8 mouse cellular contexts compared by ENCODE assay signal in genomic region chr5:121544910-121545792, GRCm38 (mm10). TPM values are rescaled to one million over a fixed set of nuclear protein-coding genes. Genes with fewer than 3 reads are reported as not detected.
DNase-seq lines count a peak whose midpoint lies in the region; ATAC-seq and TF ChIP-seq lines count a peak whose summit lies in the region.
"Had no signal": no experiment of that assay in that cellular context is flagged by ENCODE, and none has a peak within 500 bp of the region (broad histone marks: within the 10 kb centered on the region; RNA-seq: fewer than 3 reads in every experiment).

TSS of gene Adam1a (minus strand) at chr5:121545482.
TSS of gene Gm42878 (minus strand) at chr5:121545482.

- peak within 1 kb of the TSS; percentile 97 for H3K9ac ChIP-seq in forebrain, postnatal 0 days
- peak within 1 kb of the TSS; percentile 99 for H3K9ac ChIP-seq in kidney, embryonic 14.5 days (ENCODE audit: low read depth, low read length)
- peak within 1 kb of the TSS; percentile 95 for H3K9ac ChIP-seq in stomach, embryonic 15.5 days

- H3K36me3 ChIP-seq in forebrain, postnatal 0 days (ENCODE audit: insufficient read depth): no peaks in the 10 kb centered on the region
- H3K36me3 ChIP-seq in kidney, embryonic 14.5 days (ENCODE audit: control insufficient read depth, insufficient read depth, low read length): no peaks in the 10 kb centered on the region
- H3K36me3 ChIP-seq in stomach, embryonic 15.5 days: no peaks in the 10 kb centered on the region

- H3K4me3 ChIP-seq in forebrain, postnatal 0 days (ENCODE audit: low read depth, low read length): peak within 1 kb of the TSS; percentile 98
- peak within 1 kb of the TSS; percentile 100 for H3K4me3 ChIP-seq in kidney, embryonic 14.5 days (ENCODE audit: low read length)
- peak within 1 kb of the TSS; percentile 99 for H3K4me3 ChIP-seq in stomach, embryonic 15.5 days (replicated peaks)

- peak within 1 kb of the TSS; percentile 90 for H3K4me2 ChIP-seq in forebrain, postnatal 0 days (ENCODE audit: low read depth)
- peak within 1 kb of the TSS; percentile 93 for H3K4me2 ChIP-seq in kidney, embryonic 14.5 days (replicated peaks; ENCODE audit: low read depth, low read length)
- peak within 1 kb of the TSS; percentile 78 for H3K4me2 ChIP-seq in stomach, embryonic 15.5 days

- H3K27me3 ChIP-seq in forebrain, postnatal 0 days (ENCODE audit: insufficient read depth, low read length): no peaks in the 10 kb centered on the region
- H3K27me3 ChIP-seq in kidney, embryonic 14.5 days (ENCODE audit: control insufficient read depth, insufficient read depth, low read length): no peaks in the 10 kb centered on the region
- no peaks in the 10 kb centered on the region for H3K27me3 ChIP-seq in stomach, embryonic 15.5 days (replicated peaks)

- WGBS in forebrain, postnatal 0 days: 3% methylated on average over 78 of the region's 97 CpGs
- 1% methylated on average over 54 of the region's 97 CpGs for WGBS in kidney, embryonic 14.5 days
- 1% methylated on average over 48 of the region's 97 CpGs for WGBS in stomach, embryonic 15.5 days

- H3K27ac ChIP-seq in forebrain, postnatal 0 days (ENCODE audit: low read depth, low read length): peak within 1 kb of the TSS; percentile 99
- peak within 1 kb of the TSS; percentile 89 for H3K27ac ChIP-seq in kidney, embryonic 14.5 days (ENCODE audit: low read depth, low read length)
- peak within 1 kb of the TSS; percentile 94 for H3K27ac ChIP-seq in stomach, embryonic 15.5 days

- TF ChIP-seq CTCF in forebrain, postnatal 0 days (IDR thresholded peaks at IDR 0.05; ENCODE audit: low read depth): no peak

- DNase-seq in ovary, postnatal 10 days (ENCODE audit: low spot score): peak; percentile 22
- DNase-seq in ovary, adult 18-20 months (ENCODE audit: low spot score): no peak
- peak; percentile 50 for DNase-seq in adrenal gland, postnatal 25 days
- peak; percentile 14 for DNase-seq in forebrain, postnatal 0 days

- ATAC-seq in forebrain, postnatal 0 days: peak; percentile 73
- ATAC-seq in kidney, embryonic 14.5 days (ENCODE audit: low FRiP score, low TSS enrichment): peak; percentile 30
- ATAC-seq in megakaryocyte, adult 5-6 weeks (ENCODE audit: poor library complexity, severe bottlenecking): peak; percentile 48
- peak; percentile 55 for ATAC-seq in stomach, embryonic 15.5 days (ENCODE audit: insufficient read depth, low FRiP score, low read depth)

- H3K4me1 ChIP-seq in forebrain, postnatal 0 days (ENCODE audit: insufficient read depth): peaks cover 10% of the 10 kb centered on the region
- peaks cover 16% of the 10 kb centered on the region for H3K4me1 ChIP-seq in kidney, embryonic 14.5 days (ENCODE audit: control insufficient read depth, insufficient read depth, low read length)
- H3K4me1 ChIP-seq in stomach, embryonic 15.5 days: peaks cover 11% of the 10 kb centered on the region

- H3K9me3 ChIP-seq in forebrain, postnatal 0 days (ENCODE audit: low read length): no peaks in the 10 kb centered on the region
- H3K9me3 ChIP-seq in kidney, embryonic 14.5 days (ENCODE audit: control insufficient read depth, low read length): no peaks in the 10 kb centered on the region
- no peaks in the 10 kb centered on the region for H3K9me3 ChIP-seq in stomach, embryonic 15.5 days

RNA-seq across cellular contexts. Expression of gene Adam1a, which starts in this region (rescaled TPM):
- total RNA-seq in adrenal gland, postnatal 25 days (2021): 6.4 and 7.9 TPM in 2 replicates
- total RNA-seq in forebrain, postnatal 0 days (2014; rRNA removed): 16.2 and 20.1 TPM in 2 replicates
- 0.55 and 1.3 TPM in 2 replicates for polyA plus RNA-seq in forebrain, postnatal 0 days (2015; fragmentation: Nextera tagmentation; extraction: Ambion mirVana)
- 1.6 and 2.4 TPM in 2 replicates for polyA plus RNA-seq in kidney, embryonic 14.5 days (2014; fragmentation: Nextera tagmentation; extraction: Ambion mirVana)
- total RNA-seq in megakaryocyte, adult 5-6 weeks (2015): 2.1 and 3.1 TPM in 2 replicates
- total RNA-seq in megakaryocyte, adult 5-6 weeks (2017): 2.2 and 3.1 TPM in 2 replicates
- polyA plus RNA-seq in stomach, embryonic 15.5 days (2015; fragmentation: Nextera tagmentation; extraction: Ambion mirVana): 1.4 TPM in 2 replicates

RNA-seq across cellular contexts. Expression of gene Gm42878, which starts in this region (rescaled TPM):
- total RNA-seq in adrenal gland, postnatal 25 days (2021): not detected in 2 replicates
- 0.24 and 0.31 TPM in 2 replicates for total RNA-seq in forebrain, postnatal 0 days (2014; rRNA removed)
- 0.43 TPM in 1 of 2 replicates, not detected in the other for polyA plus RNA-seq in forebrain, postnatal 0 days (2015; fragmentation: Nextera tagmentation; extraction: Ambion mirVana)
- polyA plus RNA-seq in kidney, embryonic 14.5 days (2014; fragmentation: Nextera tagmentation; extraction: Ambion mirVana): not detected in 2 replicates
- total RNA-seq in megakaryocyte, adult 5-6 weeks (2015): not detected in 2 replicates
- not detected in 2 replicates for total RNA-seq in megakaryocyte, adult 5-6 weeks (2017)
- not detected in 2 replicates for polyA plus RNA-seq in stomach, embryonic 15.5 days (2015; fragmentation: Nextera tagmentation; extraction: Ambion mirVana)
- polyA plus RNA-seq: gonadal fat pad, adult 2 months had no signal
